Mouse (Mus musculus): ENCODE measurements around the gene Nid2. TPM values are rescaled to one million over a fixed set of nuclear protein-coding genes. Genes with fewer than 3 reads are reported as not detected.

Nid2 gene
- polyA plus RNA-seq, 1 experiment from 2014 or later = 1.9 TPM

- ChIA-PET POLR2A (interaction anchor here (0.9 kb wide), 1 partner anchor 14 kb away, joined by 4 read pairs; no protein-coding TSS in a partner anchor), CTCF (interaction anchor here (0.6 to 2.1 kb wide), 10 partner anchors 12 to 235 kb away, joined by 3 to 10 read pairs (median 4); no protein-coding TSS in a partner anchor)
- DNase-seq (ENCODE audit: low read depth, low spot score) (no peak), ATAC-seq (peak; percentile 66)
- H3K27me3 ChIP-seq = no peaks in the 10 kb centered on the region
- TF ChIP-seq CTCF (IDR thresholded peaks at IDR 0.05) = peak; percentile 78
- in situ Hi-C loops (cut with MboI; ENCODE audit: low pct_unique_long_range_greater_than_20kb) = loop anchor here (5.0 kb wide), 2 partner anchors 233 to 433 kb away; no protein-coding TSS in a partner anchor
Measured at GRCm38 (mm10) chr14:19839600-19840332, 88.7 kb downstream of the Nid2 start.

- in situ Hi-C loops (cut with MboI; ENCODE audit: low pct_unique_long_range_greater_than_20kb) = no loop called here
- TF ChIP-seq CTCF (IDR thresholded peaks at IDR 0.05) = no peak
- peaks cover 6% of the 10 kb centered on the region for H3K27me3 ChIP-seq
- ATAC-seq = no peak
- CTCF ChIA-PET = interaction anchor here (1.1 to 3.8 kb wide), 4 partner anchors 12 to 213 kb away, joined by 3 to 10 read pairs (median 6); no protein-coding TSS in a partner anchor
- POLR2A ChIA-PET = interaction anchor here (1.5 kb wide), 1 partner anchor 14 kb away, joined by 4 read pairs; no protein-coding TSS in a partner anchor
- DNase-seq (ENCODE audit: low read depth, low spot score) = no peak
Measured at GRCm38 (mm10) chr14:19853471-19853870, 102.4 kb downstream of the Nid2 start.

- ChIA-PET POLR2A (no interaction called here), CTCF (interaction anchor here (1.2 to 1.3 kb wide), 2 partner anchors 19 to 208 kb away, joined by 3 to 8 read pairs; no protein-coding TSS in a partner anchor)
- no peak for TF ChIP-seq CTCF (IDR thresholded peaks at IDR 0.05)
- no peak for DNase-seq (ENCODE audit: low read depth, low spot score)
- in situ Hi-C loops (cut with MboI; ENCODE audit: low pct_unique_long_range_greater_than_20kb) = no loop called here
- H3K27me3 ChIP-seq = peaks cover 6% of the 10 kb centered on the region
- no peak for ATAC-seq
Measured at GRCm38 (mm10) chr14:19858279-19858678, 107.2 kb downstream of the Nid2 start.

GRCm38 (mm10) chr14:19858808-19859776 is 108.0 kb downstream of the Nid2 start:
- ChIA-PET CTCF (interaction anchor here (0.6 to 1.3 kb wide), 7 partner anchors 9 to 208 kb away, joined by 3 to 8 read pairs (median 3); no protein-coding TSS in a partner anchor), POLR2A (interaction anchor here (0.6 kb wide), 1 partner anchor 82 kb away, joined by 3 read pairs; no protein-coding TSS in a partner anchor)
- ATAC-seq (no peak), DNase-seq (ENCODE audit: low read depth, low spot score) (no peak)
- peak; percentile 62 for TF ChIP-seq CTCF (IDR thresholded peaks at IDR 0.05)
- in situ Hi-C loops (cut with MboI; ENCODE audit: low pct_unique_long_range_greater_than_20kb) = no loop called here
- H3K27me3 ChIP-seq = peaks cover 4% of the 10 kb centered on the region

- ChIA-PET CTCF (no interaction called here), POLR2A (no interaction called here)
- in situ Hi-C loops (cut with MboI; ENCODE audit: low pct_unique_long_range_greater_than_20kb) = no loop called here
- H3K27me3 ChIP-seq = no peaks in the 10 kb centered on the region
- TF ChIP-seq CTCF (IDR thresholded peaks at IDR 0.05) = no peak
- no peak for DNase-seq (ENCODE audit: low read depth, low spot score)
- no peak for ATAC-seq
Measured at GRCm38 (mm10) chr14:19860281-19860680, 109.2 kb downstream of the Nid2 start.

Other genes starting within 250 kb of the Nid2 start
- not detected for gene Gm2244, start 201.3 kb upstream of the Nid2 start, polyA plus RNA-seq (2021)
- gene Gm2237, start 166.1 kb upstream of the Nid2 start, polyA plus RNA-seq (2021) = 1.7 TPM
- not detected for gene Gm5458, start 148.7 kb upstream of the Nid2 start, polyA plus RNA-seq (2021)
- gene Rtraf, start 72.6 kb downstream of the Nid2 start, polyA plus RNA-seq (2021) = 136 TPM
- gene Gng2, start 226.4 kb downstream of the Nid2 start, polyA plus RNA-seq (2021) = 0.33 TPM